Mouse (Mus musculus) left cerebral cortex, postnatal 4 days (tissue): Measurements from ENCODE around the gene Ear14. TPM values are rescaled to one million over a fixed set of nuclear protein-coding genes. Genes with fewer than 3 reads are reported as not detected.
"Not testable (repeated sequence)": the region's sequence is repeated elsewhere in the genome, so short reads cannot be mapped to it uniquely, and the experiment has no call there.

Experiments used
- DNase-seq: peaks from one replicate; pipeline ENCODE4 v3.0.0-alpha.2; 2022
- intact Hi-C: fragments of 180-260 bp; cut with DNase I; formaldehyde crosslinking; loops from one replicate; pipeline ENCODE4 v1.15.1; 2025
- total RNA-seq, 2 experiments: library from RNA; stranded (reverse); gene quantifications; 2 replicates each; pipeline ENCODE4 v1.2.3; 2021

The Ear14 gene
- not detected for total RNA-seq

DNA sequence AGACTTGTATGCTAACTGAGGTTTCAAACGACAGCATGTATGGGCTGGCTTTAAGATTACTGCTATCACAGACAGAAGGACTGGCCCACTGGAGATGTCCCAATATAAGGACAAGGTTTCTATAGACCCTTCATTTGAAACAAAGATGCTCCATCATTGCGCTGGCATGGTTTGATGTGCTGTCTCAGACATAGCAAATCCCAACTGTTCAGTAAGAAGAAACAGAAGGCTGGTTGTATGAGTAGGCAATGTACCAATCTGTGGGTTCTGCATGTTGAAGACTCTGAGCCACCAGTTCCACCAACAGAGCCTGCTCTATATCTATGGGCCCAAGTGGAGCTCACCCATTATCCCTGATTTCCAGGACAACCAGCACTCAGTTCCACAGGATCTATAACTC lies at the start of gene Ear14:
Gene Ear14 (plus strand): TSS at position 277 of the 400 bp plus-strand sequence.
- intact Hi-C loops, result no loop called here
- no peak for DNase-seq

DNA sequence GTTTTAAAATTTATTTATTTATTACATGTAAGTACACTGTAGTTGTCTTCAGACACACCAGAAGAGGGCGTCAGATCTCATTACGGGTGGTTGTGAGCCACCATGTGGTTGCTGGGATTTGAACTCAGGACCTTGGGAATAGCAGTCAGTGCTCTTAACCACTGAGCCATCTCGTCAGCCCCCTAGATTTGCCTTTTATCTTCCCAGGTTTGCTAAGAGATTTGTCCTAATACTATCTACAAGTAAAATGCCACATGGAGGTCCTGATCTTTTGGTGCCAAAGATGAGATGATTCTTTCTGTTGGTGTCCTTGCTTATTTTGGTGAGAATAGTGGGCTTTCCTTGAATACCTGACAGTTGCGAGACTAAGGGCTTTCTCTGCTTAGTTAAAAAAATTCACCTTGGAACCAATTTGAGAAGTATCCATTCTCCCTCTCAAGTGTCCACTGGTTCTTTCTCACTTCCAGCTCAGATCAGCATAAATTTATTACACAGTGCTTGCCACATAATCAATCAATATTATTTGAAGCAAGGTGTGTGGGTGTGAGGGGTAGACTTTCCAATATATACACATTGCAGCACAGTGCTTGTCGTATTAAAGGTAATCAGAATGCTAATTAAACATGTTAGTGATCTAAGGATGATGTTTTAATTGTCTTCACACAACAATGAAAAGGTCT lies 47.0 kb upstream of the Ear14 start:
- intact Hi-C loops, result no loop called here
- no peak for DNase-seq

DNA sequence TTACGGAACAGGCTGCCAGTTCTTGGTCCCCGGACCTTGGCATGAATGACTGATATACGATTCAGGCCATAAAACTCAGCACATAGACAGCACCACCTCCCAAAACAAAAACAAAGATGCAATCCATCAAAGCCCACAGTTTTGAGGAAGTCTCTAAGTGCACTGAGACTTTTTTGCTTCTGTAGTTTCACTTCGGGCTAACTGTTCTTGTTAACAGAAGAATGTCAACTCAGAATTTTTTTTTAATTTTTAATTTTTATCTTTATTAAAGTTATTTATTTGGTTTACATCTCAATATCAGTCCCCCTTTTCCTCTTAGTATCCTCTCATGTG lies 46.5 kb upstream of the Ear14 start:
- no peak for DNase-seq
- intact Hi-C loops, result no loop called here

DNA sequence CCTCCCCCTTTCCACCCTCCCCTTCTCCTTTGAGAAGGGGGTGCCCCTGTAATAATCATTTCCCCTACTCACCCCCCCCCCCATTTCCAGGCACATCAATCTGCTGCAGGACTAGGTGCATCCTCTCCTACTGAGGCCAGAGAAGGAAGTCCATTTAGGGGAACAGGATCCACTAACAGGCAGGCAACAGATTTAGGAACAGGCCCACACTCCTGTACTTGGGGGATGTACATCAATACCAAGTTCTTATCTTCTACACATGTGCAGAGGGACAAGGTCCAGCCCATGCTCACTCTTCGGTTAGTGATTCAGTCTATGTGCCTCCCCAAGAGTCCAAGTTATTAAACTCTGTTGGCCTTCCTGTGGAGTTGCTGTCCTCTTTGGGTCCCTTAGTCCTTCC lies 46.1 kb upstream of the Ear14 start:
- no peak for DNase-seq
- intact Hi-C loops, result no loop called here

DNA sequence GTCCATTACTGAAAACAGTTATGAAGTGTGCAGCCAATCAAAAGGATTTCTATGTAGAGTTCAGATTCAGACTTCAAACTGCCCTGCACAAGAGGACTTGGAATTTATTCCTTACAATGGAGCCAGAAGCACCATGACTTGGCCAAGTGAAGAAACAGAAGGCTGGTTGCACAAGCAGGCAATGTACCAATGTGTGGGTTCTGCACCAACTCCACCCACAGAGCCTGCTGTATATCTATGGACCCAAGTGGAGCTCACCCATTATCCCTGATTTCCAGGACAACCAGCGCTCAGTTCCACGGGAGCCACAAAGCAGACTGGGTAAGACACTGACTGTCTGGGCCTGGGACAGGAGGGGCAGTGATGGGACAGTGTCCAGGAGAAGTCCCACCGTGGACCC lies 41.2 kb upstream of the Ear14 start, which contains the start of gene Rnase2b:
Gene Rnase2b (plus strand): TSS at position 285 of the 400 bp plus-strand sequence.
- DNase-seq, intact Hi-C loops: not testable (repeated sequence)

DNA sequence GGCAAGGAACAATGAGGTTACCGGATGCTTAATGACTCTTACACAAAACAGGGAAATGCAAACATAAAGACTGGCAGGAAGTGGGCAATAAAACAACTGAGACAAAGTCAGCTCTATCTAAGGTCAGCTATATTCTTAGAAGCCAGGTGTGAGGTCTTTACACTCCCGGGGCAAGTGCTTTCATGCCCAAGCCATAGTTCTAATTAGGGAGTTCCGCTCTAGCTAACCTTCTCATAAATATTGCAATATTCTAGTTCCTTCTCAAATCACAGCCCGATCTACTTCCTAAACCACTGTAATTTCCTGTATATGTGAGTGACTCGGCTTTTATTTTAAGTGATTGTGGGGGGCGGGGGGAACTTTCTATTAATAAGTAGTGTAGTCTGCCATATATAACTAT lies 39.9 kb upstream of the Ear14 start:
- DNase-seq, intact Hi-C loops: not testable (repeated sequence)

DNA sequence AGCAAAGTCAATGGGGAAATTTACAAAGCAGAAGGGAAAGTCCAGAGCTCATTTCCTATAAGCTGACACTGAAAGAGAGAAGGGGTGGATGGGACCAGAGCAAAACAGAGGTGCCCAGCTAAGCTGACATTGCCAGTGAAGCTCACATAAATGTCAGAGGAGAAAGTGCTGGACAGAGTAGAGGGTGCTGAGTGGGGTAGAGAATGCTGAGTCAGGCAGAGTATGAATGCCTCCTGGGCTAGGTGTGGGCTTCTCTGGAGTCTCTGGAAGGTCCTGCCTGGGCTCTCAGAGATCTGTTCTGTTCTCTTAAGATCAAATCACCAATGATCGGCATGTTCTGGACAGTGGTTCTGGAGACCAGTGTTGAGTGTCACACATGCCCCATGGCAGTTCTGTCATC lies 37.8 kb upstream of the Ear14 start:
- no peak for DNase-seq
- intact Hi-C loops, result no loop called here

DNA sequence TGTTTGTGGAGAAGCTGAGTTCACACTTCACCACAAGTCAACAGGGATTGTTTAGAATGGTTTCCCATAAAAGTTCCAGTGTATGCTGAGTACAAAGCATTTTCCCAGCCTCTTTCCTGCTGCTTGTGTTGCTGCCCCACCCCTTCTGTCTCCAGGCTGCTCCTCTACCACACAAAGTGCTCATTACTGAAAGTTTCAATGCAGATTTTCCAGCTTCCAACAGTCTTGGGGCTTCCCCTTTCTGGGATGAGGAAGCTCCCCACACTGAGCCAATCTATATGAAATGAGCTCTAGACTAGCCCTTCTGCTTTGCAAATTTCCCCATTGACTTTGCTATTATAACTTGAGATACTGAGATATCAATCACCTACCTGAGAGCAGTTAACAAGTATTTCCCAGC lies 37.1 kb upstream of the Ear14 start:
- DNase-seq, result no peak
- intact Hi-C loops, result no loop called here

DNA sequence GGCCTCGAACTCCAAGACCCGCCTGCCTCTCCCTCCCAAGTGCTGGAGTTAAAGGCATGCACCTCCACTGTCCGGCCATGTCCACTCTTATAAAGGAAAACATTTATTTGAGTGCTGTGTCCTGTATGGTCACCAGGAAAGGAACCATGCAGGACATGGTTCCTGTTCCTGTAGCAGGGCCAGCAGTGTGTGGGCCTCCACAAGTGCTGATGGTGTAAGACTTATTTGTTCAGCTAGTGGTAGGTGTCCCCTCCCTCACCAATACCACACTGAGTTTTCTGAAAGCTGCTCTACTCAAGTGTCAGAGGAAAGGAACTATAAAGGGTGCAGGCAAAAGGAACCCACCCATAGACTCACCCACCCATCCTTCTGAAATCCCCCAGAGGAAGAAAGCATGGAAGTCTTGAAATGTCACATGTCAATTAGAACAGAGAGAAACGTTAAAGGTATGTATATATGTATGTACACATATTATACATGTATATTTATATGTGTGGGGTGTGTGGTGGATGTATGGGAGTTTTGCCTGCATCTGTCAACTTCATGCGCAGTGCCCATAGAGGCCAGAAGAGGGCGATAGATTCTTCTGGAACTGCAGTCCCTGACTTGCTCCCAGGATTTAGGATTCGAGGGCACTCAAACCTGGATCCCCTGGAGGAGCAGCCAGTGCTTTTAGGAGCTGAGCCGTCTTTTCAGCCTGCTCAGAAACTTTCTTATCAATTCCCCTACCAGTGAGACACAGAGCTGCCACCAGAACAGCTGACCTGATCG lies 30.9 kb upstream of the Ear14 start:
- intact Hi-C loops, result loop anchor here (10.0 kb wide), 1 partner anchor 173 kb away; no protein-coding TSS in a partner anchor
- DNase-seq, result peak; percentile 43

DNA sequence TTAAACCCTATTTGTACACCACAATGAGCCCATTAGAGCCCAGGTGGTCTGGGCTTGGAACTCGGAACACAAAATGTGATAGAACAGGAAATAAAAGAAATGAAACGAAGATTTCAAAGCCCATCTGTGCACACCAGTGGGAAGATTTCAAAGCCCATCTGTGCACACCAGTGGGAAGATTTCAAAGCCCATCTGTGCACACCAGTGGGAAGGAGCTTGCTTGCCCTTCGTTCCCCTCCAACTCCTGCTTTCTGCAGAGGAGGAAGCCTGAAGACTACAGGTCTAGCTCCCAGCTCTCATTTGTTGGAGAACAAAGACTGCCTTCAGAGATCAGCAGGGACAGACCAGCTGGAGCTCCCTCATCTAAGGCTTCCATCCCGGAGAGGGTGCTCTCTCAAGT lies 30.2 kb upstream of the Ear14 start:
- not testable (repeated sequence) for DNase-seq
- intact Hi-C loops, result loop anchor here (10.0 kb wide), 1 partner anchor 172 kb away; no protein-coding TSS in a partner anchor

DNA sequence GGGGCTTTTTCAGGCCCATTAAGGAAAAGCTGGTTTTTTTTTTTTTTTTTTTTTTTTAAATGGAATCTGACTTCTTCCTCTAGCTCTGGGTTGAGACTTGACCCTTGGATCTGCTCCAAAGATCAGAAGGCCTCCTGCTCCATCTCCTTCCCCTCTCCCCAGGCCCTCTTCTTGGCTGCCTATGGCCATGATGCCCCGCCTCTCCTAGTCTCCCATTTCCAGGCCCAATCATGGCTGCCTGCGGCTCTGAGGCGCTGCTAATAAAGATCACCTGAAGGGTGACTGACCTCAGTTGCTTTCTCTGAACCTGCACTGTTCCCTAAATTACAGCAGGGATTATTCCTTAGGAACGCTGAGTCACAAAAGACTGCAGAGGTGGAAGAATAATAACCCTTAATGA lies 29.3 kb upstream of the Ear14 start:
- DNase-seq, result no peak
- intact Hi-C loops, result loop anchor here (10.0 kb wide), 1 partner anchor 171 kb away; no protein-coding TSS in a partner anchor

DNA sequence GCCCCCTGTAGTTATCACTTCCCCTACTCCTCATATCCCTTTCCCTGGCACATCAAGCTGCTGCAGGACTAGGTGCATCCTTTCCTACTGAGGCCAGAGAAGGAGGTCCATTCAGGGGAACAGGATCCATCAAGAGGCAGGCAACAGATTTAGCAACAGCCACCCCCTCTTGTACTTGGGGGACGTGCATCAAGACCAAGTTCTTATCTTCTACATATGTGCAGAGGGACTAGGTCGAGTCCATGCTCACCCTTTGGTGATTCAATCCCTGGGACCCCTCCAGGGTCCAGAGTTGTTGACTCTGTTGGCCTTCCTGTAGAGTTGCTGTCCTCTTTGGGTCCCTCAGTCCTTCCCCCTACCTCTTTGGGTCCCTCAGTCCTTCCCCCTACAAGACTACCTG lies 22.1 kb upstream of the Ear14 start:
- DNase-seq, intact Hi-C loops: not testable (repeated sequence)

DNA sequence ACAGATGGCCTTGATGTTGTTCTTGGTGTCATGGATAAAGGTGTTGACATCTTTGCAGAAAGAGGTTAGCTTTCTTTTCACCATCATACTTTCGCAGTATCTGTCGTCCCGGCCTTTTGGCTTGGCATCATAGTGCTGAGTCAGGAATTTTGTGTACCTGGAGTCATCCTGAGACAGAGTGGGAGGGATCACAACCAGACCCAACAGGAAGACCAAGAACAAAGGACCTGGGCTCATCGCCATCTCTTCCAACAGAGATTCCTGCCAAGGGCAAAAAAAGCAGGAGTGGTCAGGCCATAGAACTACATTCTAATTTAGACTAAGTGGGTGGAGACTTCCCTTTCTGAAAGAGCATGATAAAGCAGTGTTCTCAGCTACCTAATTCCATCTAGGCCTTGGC lies 7.5 kb upstream of the Ear14 start:
- intact Hi-C loops, result no loop called here
- no peak for DNase-seq

DNA sequence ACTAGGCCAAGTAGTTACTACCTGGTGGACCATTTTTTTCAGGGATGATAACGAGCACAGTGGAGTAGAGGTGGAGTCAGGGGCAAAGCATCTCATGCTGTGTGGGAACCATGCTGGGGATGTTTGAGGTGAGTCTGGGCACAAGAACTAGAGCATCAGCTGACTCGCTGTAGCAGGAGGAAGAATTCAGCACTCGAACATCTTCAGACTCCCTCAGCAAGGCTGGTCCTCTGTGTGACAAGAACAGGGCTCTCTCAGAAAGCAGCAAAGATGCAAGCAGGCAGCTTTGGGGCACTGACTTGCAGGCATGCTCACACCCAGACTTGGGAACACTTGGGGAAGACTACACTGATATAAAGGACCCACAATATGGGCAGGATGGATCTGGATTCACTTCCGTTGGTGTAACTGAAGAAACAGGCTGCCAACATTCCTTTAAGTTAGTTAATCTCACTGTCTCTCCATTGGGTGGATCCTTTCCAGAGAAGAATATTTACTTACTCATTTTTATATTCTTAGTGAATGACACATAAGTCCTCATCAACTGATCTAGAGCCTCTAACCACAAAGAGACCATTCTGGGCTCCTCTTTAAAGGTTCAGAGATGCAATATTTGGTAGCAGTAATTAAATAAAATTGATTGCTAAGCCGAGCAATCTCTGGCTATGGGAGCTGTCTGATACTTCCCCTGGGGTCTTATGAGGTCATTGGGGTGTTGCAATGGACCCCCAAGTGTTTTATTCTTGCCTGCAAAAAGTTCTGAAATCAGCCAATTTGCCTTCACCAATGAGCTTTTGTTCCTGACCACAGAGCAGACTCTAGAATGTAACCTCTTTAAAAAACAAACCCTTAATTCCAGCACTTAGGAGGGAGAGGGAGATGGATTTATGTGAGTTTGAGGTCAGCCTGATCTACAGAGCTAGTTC lies 3.8 kb upstream of the Ear14 start, which contains the start of gene Ang2:
Gene Ang2 (minus strand): TSS at position 51 of the 926 bp plus-strand sequence.
- intact Hi-C loops, result no loop called here
- DNase-seq, result no peak

DNA sequence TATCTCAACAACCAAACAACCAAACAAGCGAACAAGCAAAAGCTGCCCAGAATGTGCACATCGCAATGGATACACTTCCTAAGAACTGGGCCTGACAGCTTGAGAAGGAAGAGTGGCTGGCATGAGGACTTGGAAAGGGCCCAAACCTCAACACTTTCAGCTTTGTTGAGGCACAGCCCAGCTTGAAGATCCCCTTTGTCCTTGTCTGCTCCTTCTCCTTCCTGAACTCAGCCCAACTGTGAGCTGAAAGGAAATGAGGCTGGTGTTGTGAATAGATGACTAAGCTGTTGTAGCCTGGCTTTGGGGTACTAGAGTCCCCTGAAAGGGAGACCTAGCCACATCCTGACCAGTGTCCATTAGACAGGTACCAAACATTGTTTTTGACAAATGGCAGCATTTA lies 3.1 kb upstream of the Ear14 start:
- intact Hi-C loops, result no loop called here
- peak; percentile 3 for DNase-seq

DNA sequence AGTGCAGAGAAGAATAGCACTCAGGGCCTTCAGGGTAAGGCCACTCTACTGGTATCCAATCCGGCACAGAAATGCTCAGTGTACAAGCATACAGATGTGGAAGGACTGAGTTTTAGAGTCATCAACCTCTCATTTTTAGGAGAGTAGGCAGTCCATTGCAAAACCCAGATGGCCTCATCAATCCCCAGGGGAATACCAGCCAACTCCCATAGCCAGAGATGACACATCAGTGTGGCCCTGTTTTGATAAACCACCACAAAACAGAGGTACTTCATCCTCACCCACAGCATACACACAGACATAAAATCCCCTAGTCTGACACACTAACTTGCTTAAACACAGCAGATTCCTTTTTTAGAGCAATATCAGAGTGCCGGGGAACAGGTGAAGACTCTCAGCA lies 2.7 kb upstream of the Ear14 start:
- no peak for DNase-seq
- intact Hi-C loops, result no loop called here

DNA sequence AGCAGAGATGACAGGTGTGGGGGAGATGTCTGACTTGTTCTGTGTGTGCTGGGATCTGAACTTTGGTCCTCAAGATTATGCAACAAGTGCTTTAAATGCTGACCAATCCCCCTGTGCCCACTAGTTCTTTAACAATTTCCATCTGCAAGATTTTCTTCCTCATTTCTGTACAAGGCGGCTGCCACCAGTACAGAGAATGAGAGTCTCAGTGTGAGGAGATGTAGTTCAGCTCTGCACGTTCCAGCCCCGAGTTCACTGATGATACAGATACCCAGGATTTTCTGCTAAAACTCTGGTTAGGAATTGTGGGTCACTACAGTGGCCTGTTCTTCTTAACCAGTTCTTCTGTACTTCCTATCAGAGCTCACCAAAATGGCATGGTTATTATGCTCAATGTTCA lies 16.9 kb downstream of the Ear14 start:
- intact Hi-C loops, DNase-seq: not testable (repeated sequence)

DNA sequence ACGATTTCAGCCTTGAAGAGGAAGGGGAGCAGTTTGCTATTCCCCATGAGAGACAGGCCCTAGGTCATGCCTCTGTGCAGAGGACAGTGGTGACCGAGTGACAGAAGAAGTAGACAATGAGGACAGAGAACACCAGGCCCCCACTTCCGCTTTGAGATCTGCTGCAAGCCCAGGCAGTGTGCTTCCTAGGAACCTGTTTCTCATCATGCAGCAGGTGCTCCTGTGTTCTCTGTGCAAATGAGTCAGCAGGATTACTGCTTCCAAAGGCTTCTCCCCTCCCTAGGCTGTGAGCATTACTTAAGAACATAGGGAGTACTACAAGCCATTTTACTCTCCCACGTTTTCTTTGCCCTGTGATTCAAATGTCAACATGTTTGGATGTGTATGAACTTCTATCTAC lies 26.5 kb downstream of the Ear14 start:
- DNase-seq, intact Hi-C loops: not testable (repeated sequence)

DNA sequence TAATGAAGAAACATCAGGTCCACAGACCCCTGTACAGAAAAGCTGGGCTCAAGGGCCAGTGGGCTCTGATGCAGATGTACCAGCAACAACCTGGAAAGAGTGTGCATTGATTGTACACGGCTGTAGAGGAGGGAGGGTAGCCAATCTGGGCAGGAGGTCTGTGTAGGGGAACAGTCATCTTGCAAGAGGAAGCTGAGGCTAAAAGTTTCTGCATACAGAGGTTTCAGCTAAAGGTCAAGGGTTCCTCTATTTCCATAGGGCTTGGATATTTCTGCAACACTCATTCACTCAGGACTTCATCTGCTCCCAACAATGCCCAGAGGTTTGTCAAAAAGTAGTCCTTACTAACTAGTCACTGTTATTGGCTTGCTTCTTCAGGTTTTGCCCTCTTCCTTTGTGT lies 34.3 kb downstream of the Ear14 start:
- DNase-seq, intact Hi-C loops: not testable (repeated sequence)

DNA sequence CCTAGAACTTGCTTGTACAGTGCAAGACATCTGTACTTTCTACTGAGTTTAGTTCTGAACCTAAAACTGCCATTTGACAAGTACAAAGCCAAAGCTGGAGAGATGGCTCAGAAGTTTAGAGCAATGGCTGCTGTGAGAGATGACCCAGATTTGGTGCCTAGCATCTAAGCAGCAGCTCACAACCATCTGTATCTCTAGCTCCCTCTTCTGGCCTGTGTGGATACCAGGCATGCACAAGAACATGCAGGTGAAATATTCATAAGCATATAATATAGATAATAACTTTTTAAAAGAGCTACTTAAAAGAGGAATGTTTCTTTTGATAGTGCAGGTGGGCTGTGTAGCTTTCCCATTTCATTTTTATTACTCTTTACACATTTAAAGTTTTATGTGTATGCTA lies 37.7 kb downstream of the Ear14 start:
- peak; percentile 29 for DNase-seq
- intact Hi-C loops, result loop anchor here (10.0 kb wide), 1 partner anchor 136 kb away; no protein-coding TSS in a partner anchor

DNA sequence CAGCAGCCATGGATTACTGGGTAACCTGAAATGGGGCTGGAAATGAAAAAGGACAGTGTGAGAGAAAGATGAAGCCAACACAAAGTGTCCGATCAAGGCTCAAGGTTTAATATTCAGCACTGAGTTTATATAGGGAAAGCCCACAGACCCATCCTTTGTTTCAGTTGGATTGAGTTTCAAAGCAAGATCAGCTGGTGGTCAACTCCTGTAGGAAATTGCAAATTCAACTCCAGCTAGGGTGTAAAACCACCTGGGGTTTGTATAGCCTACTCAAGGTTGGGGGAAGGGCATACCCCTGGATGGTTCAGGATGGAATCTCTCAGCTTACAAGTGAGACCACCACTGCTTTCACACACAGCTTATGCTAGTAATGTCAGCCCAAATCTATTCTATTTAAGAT lies 44.5 kb downstream of the Ear14 start:
- intact Hi-C loops, result loop anchor here (10.0 kb wide), 1 partner anchor 143 kb away; no protein-coding TSS in a partner anchor
- no peak for DNase-seq
